Mouse (Mus musculus) lung, adult 18-20 months (tissue): ENCODE measurements at regions not wholly inside any gene's neighbourhood (a gene's known extent, or its start where the extent isn't known, plus 50 kb on each side); places are given as distances from the start of the nearest gene placed in this dataset.

ENCODE experiments used
- DNase-seq, 2 experiments: peaks; one replicate each; pipeline ENCODE4 v3.0.0; 2022; ENCODE audit warnings: mixed read lengths in 2 of 2

- DNase-seq, result no peak
These were observed 161.5 kb downstream of the Ajap1 start for GRCm38 (mm10) chr4:153321085-153321484.

- DNase-seq, result no peak
These were observed 162.0 kb downstream of the Ajap1 start for GRCm38 (mm10) chr4:153320602-153321001.

GRCm38 (mm10) chr4:153316964-153317724 is 165.5 kb downstream of the Ajap1 start:
- DNase-seq, result no peak

- no peak for DNase-seq
These were observed 166.1 kb downstream of the Ajap1 start for GRCm38 (mm10) chr4:153316519-153316918.

- no peak for DNase-seq
These were observed 168.7 kb downstream of the Ajap1 start for GRCm38 (mm10) chr4:153313961-153314360.

GRCm38 (mm10) chr4:153311574-153311973 is 171.0 kb downstream of the Ajap1 start:
- no peak for DNase-seq

GRCm38 (mm10) chr4:153310641-153311040 is 172.0 kb downstream of the Ajap1 start:
- DNase-seq, result no peak

- DNase-seq, result no peak
These were observed 179.1 kb downstream of the Ajap1 start for GRCm38 (mm10) chr4:153303521-153303920.

GRCm38 (mm10) chr4:153302855-153303254 is 179.8 kb downstream of the Ajap1 start:
- DNase-seq, result no peak

GRCm38 (mm10) chr4:153298277-153298676 is 184.3 kb downstream of the Ajap1 start:
- no peak for DNase-seq

- no peak for DNase-seq
These were observed 187.8 kb downstream of the Ajap1 start for GRCm38 (mm10) chr4:153294828-153295227.

- DNase-seq, result peak in 1 of 2 experiments; percentile 16
These were observed 189.5 kb downstream of the Ajap1 start for GRCm38 (mm10) chr4:153293137-153293536.

GRCm38 (mm10) chr4:153288362-153288761 is 194.2 kb downstream of the Ajap1 start:
- DNase-seq, result no peak

GRCm38 (mm10) chr4:153284209-153284608 is 198.4 kb downstream of the Ajap1 start:
- DNase-seq, result no peak

GRCm38 (mm10) chr4:153276571-153276970 is 206.0 kb downstream of the Ajap1 start:
- DNase-seq, result no peak

GRCm38 (mm10) chr4:153271376-153271775 is 211.2 kb downstream of the Ajap1 start:
- no peak for DNase-seq

GRCm38 (mm10) chr4:153263216-153263805 is 219.3 kb downstream of the Ajap1 start:
- DNase-seq, result no peak

- no peak for DNase-seq
These were observed 221.6 kb downstream of the Ajap1 start for GRCm38 (mm10) chr4:153260941-153261557.

GRCm38 (mm10) chr4:153251943-153252342 is 230.7 kb downstream of the Ajap1 start:
- no peak for DNase-seq

GRCm38 (mm10) chr4:153251311-153251710 is 231.3 kb downstream of the Ajap1 start:
- DNase-seq, result no peak

GRCm38 (mm10) chr4:153236680-153237079 is 245.9 kb downstream of the Ajap1 start:
- DNase-seq, result no peak

GRCm38 (mm10) chr4:153233762-153234161 is 248.8 kb downstream of the Ajap1 start:
- no peak for DNase-seq

- DNase-seq, result no peak
These were observed 253.4 kb downstream of the Ajap1 start for GRCm38 (mm10) chr4:153229221-153229620.
